ENCODE assay signal across 8 mouse cellular contexts in genomic region chr11:94428091-94428835, GRCm38 (mm10). TPM values are rescaled to one million over a fixed set of nuclear protein-coding genes. Genes with fewer than 3 reads are reported as not detected.
A peak's percentile ranks its signal among the peaks of the same experiment; 100 is the strongest.
DNase-seq lines count a peak whose midpoint lies in the region; ATAC-seq and TF ChIP-seq lines count a peak whose summit lies in the region.

No protein-coding gene starts in this region.

- ATAC-seq in hindbrain, postnatal 0 days = peak; percentile 82
- peak; percentile 29; the same call in 1 of the 2 replicates for ATAC-seq in liver, embryonic 12.5 days

- H3K9me3 ChIP-seq in hindbrain, postnatal 0 days (ENCODE audit: low read length) = no peaks in the 10 kb centered on the region
- no peaks in the 10 kb centered on the region for H3K9me3 ChIP-seq in liver, embryonic 12.5 days (replicated peaks)

- TF ChIP-seq CTCF in hindbrain, postnatal 0 days (IDR thresholded peaks at IDR 0.05; ENCODE audit: low read depth) = no peak

- H3K4me2 ChIP-seq in hindbrain, postnatal 0 days (ENCODE audit: low read depth, low read length) = no peak overlapping the region
- H3K4me2 ChIP-seq in liver, embryonic 12.5 days = no peak overlapping the region

- H3K27me3 ChIP-seq in hindbrain, postnatal 0 days (ENCODE audit: insufficient read depth, low read length) = no peaks in the 10 kb centered on the region
- H3K27me3 ChIP-seq in liver, embryonic 12.5 days (replicated peaks) = peaks cover 96% of the 10 kb centered on the region

- 25% methylated on average over 4 of the region's 4 CpGs for WGBS in hindbrain, postnatal 0 days
- 28% methylated on average over 4 of the region's 4 CpGs for WGBS in liver, embryonic 12.5 days (ENCODE audit: insufficient replicate concordance)

- H3K27ac ChIP-seq in hindbrain, postnatal 0 days = peak overlapping the region; percentile 32; the same call in 1 of the 2 replicates
- peak overlapping the region; percentile 36; the same call in 1 of the 2 replicates for H3K27ac ChIP-seq in liver, embryonic 12.5 days

- H3K4me1 ChIP-seq in hindbrain, postnatal 0 days (ENCODE audit: insufficient read depth, low read length) = peaks cover 24% of the 10 kb centered on the region
- peaks cover 18% of the 10 kb centered on the region for H3K4me1 ChIP-seq in liver, embryonic 12.5 days

- H3K4me3 ChIP-seq in hindbrain, postnatal 0 days (ENCODE audit: low read length) = no peak overlapping the region
- no peak overlapping the region for H3K4me3 ChIP-seq in liver, embryonic 12.5 days

- H3K9ac ChIP-seq in hindbrain, postnatal 0 days (replicated peaks; ENCODE audit: low read length) = no peak overlapping the region
- no peak overlapping the region for H3K9ac ChIP-seq in liver, embryonic 12.5 days

- DNase-seq in adrenal gland, adult 2 months = peak; percentile 42
- DNase-seq in adrenal gland, adult 18-20 months (ENCODE audit: low spot score in 2 of 2) = no peak
- peak; percentile 64 for DNase-seq in adrenal gland, postnatal 25 days
- DNase-seq in gastrocnemius, postnatal 25 days = peak; percentile 49
- peak; percentile 92 for DNase-seq in hindbrain, postnatal 0 days (ENCODE audit: low spot score)
- peak; percentile 74 for DNase-seq in ovary, postnatal 36 days (ENCODE audit: low spot score)
- no peak for DNase-seq in cerebellum, adult 8-10 months

- H3K36me3 ChIP-seq in hindbrain, postnatal 0 days (ENCODE audit: insufficient read depth, low read length) = no peaks in the 10 kb centered on the region; the same call in 1 of the 2 replicates
- H3K36me3 ChIP-seq in liver, embryonic 12.5 days = no peaks in the 10 kb centered on the region

RNA-seq across cellular contexts. Expression of gene Abcc3, which starts 35.5 kb away (rescaled TPM):
- total RNA-seq in adrenal gland, adult 2 months (2021) = 1 to 10 TPM; 6.2 to 7.5 TPM
- 5.8 and 5.9 TPM in 2 replicates for polyA plus RNA-seq in adrenal gland, adult 2 months (2012; rRNA removed)
- total RNA-seq in adrenal gland, adult 18-20 months (2021) = 1 to 10 TPM; 3.7 to 6.5 TPM
- 4.5 and 5.1 TPM in 2 replicates for total RNA-seq in adrenal gland, postnatal 25 days (2021)
- total RNA-seq in gastrocnemius, postnatal 25 days (2021) = under 1 TPM; 0.90 to 0.94 TPM
- total RNA-seq in hindbrain, postnatal 0 days (2014; rRNA removed) = 4.5 and 4.7 TPM in 2 replicates
- 1.0 and 1.8 TPM in 2 replicates for polyA plus RNA-seq in hindbrain, postnatal 0 days (2015; fragmentation: Nextera tagmentation; extraction: Ambion mirVana)
- polyA plus RNA-seq in liver, embryonic 12.5 days (2016; fragmentation: Nextera tagmentation; extraction: Ambion mirVana) = 4.0 and 4.3 TPM in 2 replicates

RNA-seq across cellular contexts. Expression of gene Cacna1g, which starts 45.7 kb away (rescaled TPM):
- total RNA-seq in adrenal gland, adult 2 months (2021) = under 1 TPM; 0.61 to 0.69 TPM
- polyA plus RNA-seq in adrenal gland, adult 2 months (2012; rRNA removed) = 2.7 and 3.5 TPM in 2 replicates
- total RNA-seq in adrenal gland, adult 18-20 months (2021) = under 1 TPM; 0.32 to 0.70 TPM
- total RNA-seq in adrenal gland, postnatal 25 days (2021) = 0.24 and 1.0 TPM in 2 replicates
- total RNA-seq in gastrocnemius, postnatal 25 days (2021) = 1 to 10 TPM; 2.0 to 3.2 TPM
- 87.7 and 90.3 TPM in 2 replicates for total RNA-seq in hindbrain, postnatal 0 days (2014; rRNA removed)
- 10.0 and 10.4 TPM in 2 replicates for polyA plus RNA-seq in hindbrain, postnatal 0 days (2015; fragmentation: Nextera tagmentation; extraction: Ambion mirVana)
- polyA plus RNA-seq in liver, embryonic 12.5 days (2016; fragmentation: Nextera tagmentation; extraction: Ambion mirVana) = 2.5 and 3.2 TPM in 2 replicates

RNA-seq across cellular contexts. Expression of gene Spata20, which starts 57.7 kb away (rescaled TPM):
- not detected for total RNA-seq in adrenal gland, adult 2 months (2021)
- not detected in 2 replicates for polyA plus RNA-seq in adrenal gland, adult 2 months (2012; rRNA removed)
- not detected for total RNA-seq in adrenal gland, adult 18-20 months (2021)
- total RNA-seq in adrenal gland, postnatal 25 days (2021) = not detected in 2 replicates
- total RNA-seq in gastrocnemius, postnatal 25 days (2021) = not detected
- total RNA-seq in hindbrain, postnatal 0 days (2014; rRNA removed) = 1.5 and 11.8 TPM in 2 replicates
- 1.0 and 1.6 TPM in 2 replicates for polyA plus RNA-seq in hindbrain, postnatal 0 days (2015; fragmentation: Nextera tagmentation; extraction: Ambion mirVana)
- polyA plus RNA-seq in liver, embryonic 12.5 days (2016; fragmentation: Nextera tagmentation; extraction: Ambion mirVana) = not detected in 2 replicates

Comparison
In these comparisons a context has a peak if more than half of its experiments do, and no peak if none do; other contexts are left out.
1. DNase-seq: peak in adrenal gland, adult 2 months (single experiment), adrenal gland, postnatal 25 days (single experiment), gastrocnemius, postnatal 25 days (single experiment), hindbrain, postnatal 0 days (single experiment) and ovary, postnatal 36 days (single experiment); none in adrenal gland, adult 18-20 months (0 of 2) and cerebellum, adult 8-10 months (single experiment).
2. RNA of gene Cacna1g, which starts 45.7 kb away (total RNA-seq): 87.7 to 90.3 TPM in hindbrain, postnatal 0 days; 2.0 to 3.2 TPM in gastrocnemius, postnatal 25 days, 0.32 to 0.70 TPM in adrenal gland, adult 18-20 months, 0.61 to 0.69 TPM in adrenal gland, adult 2 months and 0.24 to 1.0 TPM in adrenal gland, postnatal 25 days; every median in the first group is over 10 times any median in the second.